Mouse (Mus musculus) E14TG2a.4 (cell line): Measurements from ENCODE around the gene Susd6.

Experiments
- CTCF ChIP-seq: conservative IDR thresholded peaks from 2 replicates; pipeline ENCODE4 v1.5.1; 2014; ENCODE audit warnings: low read length
- NANOG ChIP-seq: IDR thresholded peaks from 2 replicates; pipeline ENCODE4 v1.6.1; 2014; ENCODE audit warnings: borderline replicate concordance, low read length, mixed read lengths
- POU5F1 ChIP-seq: IDR thresholded peaks from 2 replicates; pipeline ENCODE4 v1.6.1; 2014; ENCODE audit warnings: low read length, borderline replicate concordance

DNA sequence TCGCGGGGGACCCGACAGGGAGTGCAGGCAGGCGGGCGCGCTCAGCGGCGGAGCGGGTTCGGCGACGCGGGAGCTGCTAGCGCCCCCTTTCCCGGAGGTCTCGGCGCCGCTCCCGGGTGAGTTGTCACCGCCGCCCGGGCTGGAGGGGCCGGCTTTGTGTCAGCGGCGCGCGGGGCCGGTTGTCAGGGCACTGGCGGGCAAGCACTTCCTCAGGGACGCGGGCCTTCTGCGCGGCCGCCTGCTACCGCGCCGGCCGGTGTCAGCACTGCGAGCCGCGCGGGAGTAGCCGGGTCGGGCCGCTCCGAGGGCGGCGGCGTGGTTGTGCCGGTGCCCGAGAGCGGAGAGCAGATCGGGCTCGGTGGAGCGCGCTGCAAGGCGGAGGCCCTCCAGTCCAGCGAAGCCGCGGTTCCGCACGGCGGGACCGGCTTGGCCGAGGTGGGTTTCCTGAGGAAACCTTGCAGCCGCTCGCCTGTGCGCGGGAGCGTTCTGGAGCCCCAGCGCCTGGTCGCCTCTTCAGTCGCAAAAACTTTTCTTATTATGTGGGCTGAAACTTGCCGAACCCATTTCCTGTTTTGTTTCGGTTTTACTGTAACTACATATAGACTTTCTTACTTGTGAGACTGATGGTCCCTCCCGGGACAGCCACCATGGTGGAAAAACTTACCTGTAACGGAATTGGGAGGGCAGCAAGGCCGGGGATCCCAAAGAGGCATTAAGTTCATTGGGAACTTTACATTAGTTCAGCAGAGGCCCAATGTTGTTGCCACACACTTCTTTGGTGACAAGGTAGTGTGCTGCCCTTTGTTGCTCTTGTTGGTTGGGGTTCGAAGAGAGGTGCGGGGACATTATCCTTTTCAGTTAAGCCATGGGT, 625 bp downstream of the Susd6 start:
- no peak for TF ChIP-seq CTCF
- no peak for TF ChIP-seq POU5F1
- no peak for TF ChIP-seq NANOG
